Comparison of ENCODE assay signal across 12 mouse cellular contexts in genomic region chr16:85085902-85086301, GRCm38 (mm10).
DNase-seq lines count a peak whose midpoint lies in the region; ATAC-seq and TF ChIP-seq lines count a peak whose summit lies in the region.
"Had no signal": no experiment of that assay in that cellular context is flagged by ENCODE, and none has a peak within 500 bp of the region (broad histone marks: within the 10 kb centered on the region; RNA-seq: fewer than 3 reads in every experiment).

No protein-coding gene starts in this region.

- ATAC-seq in hindbrain, postnatal 0 days = no peak
- ATAC-seq in hindbrain, embryonic 12.5 days (ENCODE audit: low FRiP score) = no peak
- ATAC-seq in frontal cortex, adult (ENCODE audit: low TSS enrichment) = no peak
- ATAC-seq: activated CD4-positive, CD25-positive, alpha-beta regulatory T cell, adult 4 months; intestine, postnatal 0 days had no signal

- H3K9ac ChIP-seq in hindbrain, postnatal 0 days (replicated peaks; ENCODE audit: low read length) = no peak overlapping the region
- no peak overlapping the region for H3K9ac ChIP-seq in hindbrain, embryonic 12.5 days
- H3K9ac ChIP-seq: forebrain, embryonic 13.5 days had no signal

- no peaks in the 10 kb centered on the region; the same call in 1 of the 2 replicates for H3K4me1 ChIP-seq in hindbrain, postnatal 0 days (ENCODE audit: insufficient read depth, low read length)
- peaks cover 26% of the 10 kb centered on the region for H3K4me1 ChIP-seq in hindbrain, embryonic 12.5 days
- peaks cover 19% of the 10 kb centered on the region for H3K4me1 ChIP-seq in cerebellum, adult 2 months (ENCODE audit: control insufficient read depth, insufficient read depth, low read length)

- 0 out of 2 replicates have a peak, but pooled peaks have one; percentile 15 for TF ChIP-seq CTCF in hindbrain, postnatal 0 days (IDR thresholded peaks at IDR 0.05; ENCODE audit: low read depth)
- TF ChIP-seq CTCF in cerebellum, adult 2 months (IDR thresholded peaks at IDR 0.05; ENCODE audit: borderline replicate concordance, insufficient read depth, low read depth, low read length) = peak; percentile 43

- H3K4me2 ChIP-seq in hindbrain, postnatal 0 days (ENCODE audit: low read depth, low read length) = no peak overlapping the region
- H3K4me2 ChIP-seq in hindbrain, embryonic 12.5 days (replicated peaks) = no peak overlapping the region
- H3K4me2 ChIP-seq: forebrain, embryonic 13.5 days had no signal

- no peak for TF ChIP-seq POLR2A in cerebellum, adult 2 months (IDR thresholded peaks at IDR 0.05; ENCODE audit: borderline replicate concordance, insufficient read depth, low read length)

- H3K27me3 ChIP-seq in hindbrain, postnatal 0 days (ENCODE audit: insufficient read depth, low read length) = no peaks in the 10 kb centered on the region
- no peaks in the 10 kb centered on the region for H3K27me3 ChIP-seq in hindbrain, embryonic 12.5 days
- no peaks in the 10 kb centered on the region for H3K27me3 ChIP-seq in cerebellum, adult 2 months (ENCODE audit: control insufficient read depth, insufficient read depth, low read length)
- H3K27me3 ChIP-seq: forebrain, embryonic 13.5 days had no signal

- H3K4me3 ChIP-seq in hindbrain, postnatal 0 days (ENCODE audit: low read length) = no peak overlapping the region
- no peak overlapping the region for H3K4me3 ChIP-seq in hindbrain, embryonic 12.5 days
- no peak overlapping the region for H3K4me3 ChIP-seq in cerebellum, adult 2 months (replicated peaks; ENCODE audit: insufficient read depth, low read depth, low read length)
- H3K4me3 ChIP-seq: forebrain, embryonic 13.5 days had no signal

- DNase-seq in hindbrain, postnatal 0 days (ENCODE audit: low spot score) = no peak
- DNase-seq in MN1 (ENCODE audit: low spot score) = peak; percentile 32
- peak; percentile 41 for DNase-seq in adrenal gland, postnatal 10 days
- DNase-seq in cerebellum, adult 2 months = peak; percentile 62 to 79
- no peak for DNase-seq in left cerebral cortex, postnatal 14 days (ENCODE audit: low spot score in 2 of 2)
- DNase-seq: gastrocnemius, postnatal 10 days; kidney, postnatal 14 days had no signal

- H3K36me3 ChIP-seq in hindbrain, postnatal 0 days (ENCODE audit: insufficient read depth, low read length) = no peaks in the 10 kb centered on the region; the same call in 1 of the 2 replicates
- H3K36me3 ChIP-seq in hindbrain, embryonic 12.5 days = peaks cover 12% of the 10 kb centered on the region; the same call in 1 of the 2 replicates

- H3K27ac ChIP-seq in hindbrain, postnatal 0 days = no peak overlapping the region
- no peak overlapping the region for H3K27ac ChIP-seq in hindbrain, embryonic 12.5 days
- H3K27ac ChIP-seq in cerebellum, adult 2 months (ENCODE audit: insufficient read depth, low read length) = peak overlapping the region; percentile 55; the same call in 1 of the 2 replicates
- H3K27ac ChIP-seq: forebrain, embryonic 13.5 days had no signal

- intact Hi-C loops in left cerebral cortex, postnatal 14 days (cut with DNase I) = loop anchor here (5.0 kb wide), 1 partner anchor 86 kb away; the partner anchor contains the start of gene App

- WGBS in hindbrain, postnatal 0 days = 50% methylated on average over 6 of the region's 6 CpGs
- 72% methylated on average over 6 of the region's 6 CpGs for WGBS in hindbrain, embryonic 12.5 days
- 14% methylated on average over 6 of the region's 6 CpGs for WGBS in cerebellum, adult 2 months

- no peaks in the 10 kb centered on the region for H3K9me3 ChIP-seq in hindbrain, postnatal 0 days (ENCODE audit: low read length)
- no peaks in the 10 kb centered on the region for H3K9me3 ChIP-seq in hindbrain, embryonic 12.5 days (replicated peaks)
- H3K9me3 ChIP-seq: forebrain, embryonic 13.5 days had no signal

Comparison
In these comparisons a context has a peak if more than half of its experiments do, and no peak if none do; other contexts are left out.
1. DNase-seq: peak in MN1 (single experiment), adrenal gland, postnatal 10 days (single experiment) and cerebellum, adult 2 months (2 of 2); none in hindbrain, postnatal 0 days (single experiment) and left cerebral cortex, postnatal 14 days (0 of 2).